Mouse (Mus musculus) C2C12 (cell line): ENCODE data around the gene Phlpp1. TPM values are rescaled to one million over a fixed set of nuclear protein-coding genes. Genes with fewer than 3 reads are reported as not detected.

Experiments used
- H3K27me3 ChIP-seq: one replicate; pipeline ENCODE4 v1.6.1; 2011; ENCODE audit not compliant: control insufficient read depth, insufficient read depth, insufficient read length
- H3K36me3 ChIP-seq: one replicate; pipeline ENCODE4 v1.6.1; 2011; ENCODE audit not compliant: control insufficient read depth, insufficient read depth
- H3K4me3 ChIP-seq: one replicate; pipeline ENCODE4 v1.5.1; 2011; ENCODE audit warnings: mild to moderate bottlenecking, control low read depth; ENCODE audit not compliant: poor library complexity, insufficient read depth, severe bottlenecking
- H3K79me2 ChIP-seq: one replicate; pipeline ENCODE4 v1.6.1; 2011; ENCODE audit not compliant: control insufficient read depth, insufficient read depth
- H3K79me3 ChIP-seq: one replicate; pipeline ENCODE4 v1.6.1; 2011; ENCODE audit warnings: low read depth, control low read depth
- H3ac ChIP-seq: one replicate; pipeline ENCODE3; 2011; ENCODE audit warnings: low read depth; ENCODE audit not compliant: control insufficient read depth, insufficient read length
- CEBPB ChIP-seq: IDR thresholded peaks from one replicate; pipeline ENCODE4 v1.6.1; 2011; ENCODE audit warnings: low read depth, mild to moderate bottlenecking, control low read depth, moderate library complexity
- CTCF ChIP-seq: IDR thresholded peaks from one replicate; pipeline ENCODE4 v1.5.1; 2011; ENCODE audit not compliant: control insufficient read depth, insufficient read depth, insufficient read length
- FOSL1 ChIP-seq: IDR thresholded peaks from one replicate; pipeline ENCODE4 v1.8.0; 2011; ENCODE audit warnings: mild to moderate bottlenecking, low read length; ENCODE audit not compliant: poor library complexity, insufficient read depth, severe bottlenecking
- MAX ChIP-seq: IDR thresholded peaks from one replicate; pipeline ENCODE4 v1.6.1; 2011; ENCODE audit warnings: mild to moderate bottlenecking, control low read depth
- MYOD1 ChIP-seq: IDR thresholded peaks from one replicate; pipeline ENCODE4 v1.6.1; 2011; ENCODE audit warnings: low read depth; ENCODE audit not compliant: control insufficient read depth, insufficient read length
- MYOG ChIP-seq: IDR thresholded peaks from one replicate; pipeline ENCODE4 v1.6.1; 2011; ENCODE audit not compliant: control insufficient read depth, insufficient read length; ENCODE audit errors: extremely low read depth
- USF1 ChIP-seq: IDR thresholded peaks from one replicate; pipeline ENCODE4 v1.6.1; 2011; ENCODE audit warnings: low read depth, mild to moderate bottlenecking, control low read depth, moderate library complexity
- polyA plus RNA-seq: library from polyadenylated mRNA; unstranded; fragments of >200 nt; fragmentation: generic; extraction: Trizol; gene quantifications from one replicate; pipeline ENCODE4 v1.2.1, GENCODE M21; 2012; ENCODE audit warnings: missing spikeins

The Phlpp1 gene
- polyA plus RNA-seq, 1 experiment: 6.3 TPM

- H3K4me3 ChIP-seq: no peak overlapping the region
- no peaks in the 10 kb centered on the region for H3K36me3 ChIP-seq
- peaks cover 28% of the 10 kb centered on the region for H3K79me3 ChIP-seq
- H3ac ChIP-seq: no peak overlapping the region
- TF ChIP-seq CTCF (no peak), MYOD1 (no peak), FOSL1 (no peak), MAX (no peak), MYOG (no peak), USF1 (no peak), CEBPB (no peak)
- peaks cover 88% of the 10 kb centered on the region for H3K79me2 ChIP-seq
- no peaks in the 10 kb centered on the region for H3K27me3 ChIP-seq
Observed at GRCm38 (mm10) chr1:106185461-106185924, 13.9 kb downstream of the Phlpp1 start.

- H3K4me3 ChIP-seq: no peak overlapping the region
- TF ChIP-seq FOSL1 (no peak), MYOD1 (no peak), CTCF (no peak)
- no peaks in the 10 kb centered on the region for H3K36me3 ChIP-seq
- peaks cover 30% of the 10 kb centered on the region for H3K79me3 ChIP-seq
- H3K79me2 ChIP-seq: peaks cover 88% of the 10 kb centered on the region
- no peaks in the 10 kb centered on the region for H3K27me3 ChIP-seq
- H3ac ChIP-seq: no peak overlapping the region
Observed at GRCm38 (mm10) chr1:106186062-106186461, 14.5 kb downstream of the Phlpp1 start.

- Histone ChIP-seq H3K79me3 (peaks cover 27% of the 10 kb centered on the region), H3K79me2 (peaks cover 85% of the 10 kb centered on the region), H3K36me3 (no peaks in the 10 kb centered on the region), H3K27me3 (no peaks in the 10 kb centered on the region), H3K4me3 (no peak overlapping the region), H3ac (no peak overlapping the region)
- TF ChIP-seq MYOG (no peak), USF1 (no peak), MAX (no peak), FOSL1 (no peak), CEBPB (no peak), MYOD1 (no peak), CTCF (no peak)
Observed at GRCm38 (mm10) chr1:106187480-106187879, 15.9 kb downstream of the Phlpp1 start.

- H3K27me3 ChIP-seq: no peaks in the 10 kb centered on the region
- H3ac ChIP-seq: no peak overlapping the region
- no peak overlapping the region for H3K4me3 ChIP-seq
- peaks cover 81% of the 10 kb centered on the region for H3K79me2 ChIP-seq
- no peaks in the 10 kb centered on the region for H3K36me3 ChIP-seq
- H3K79me3 ChIP-seq: peaks cover 18% of the 10 kb centered on the region
- TF ChIP-seq CTCF (no peak), USF1 (no peak), CEBPB (no peak), FOSL1 (no peak), MYOG (no peak), MYOD1 (no peak), MAX (no peak)
Observed at GRCm38 (mm10) chr1:106188756-106189155, 17.2 kb downstream of the Phlpp1 start.

- no peak overlapping the region for H3K4me3 ChIP-seq
- no peak overlapping the region for H3ac ChIP-seq
- no peaks in the 10 kb centered on the region for H3K27me3 ChIP-seq
- H3K36me3 ChIP-seq: no peaks in the 10 kb centered on the region
- peaks cover 79% of the 10 kb centered on the region for H3K79me2 ChIP-seq
- TF ChIP-seq FOSL1: no peak
- no peak for TF ChIP-seq MYOG
- TF ChIP-seq CEBPB: no peak
- no peak for TF ChIP-seq MYOD1
- TF ChIP-seq CTCF: no peak
- TF ChIP-seq MAX: no peak
- TF ChIP-seq USF1: no peak
- peaks cover 16% of the 10 kb centered on the region for H3K79me3 ChIP-seq
Observed at GRCm38 (mm10) chr1:106189311-106189710, 17.8 kb downstream of the Phlpp1 start.

- H3ac ChIP-seq: no peak overlapping the region
- H3K79me3 ChIP-seq: peaks cover 11% of the 10 kb centered on the region
- H3K27me3 ChIP-seq: no peaks in the 10 kb centered on the region
- peaks cover 76% of the 10 kb centered on the region for H3K79me2 ChIP-seq
- H3K4me3 ChIP-seq: no peak overlapping the region
- TF ChIP-seq MYOG: no peak
- no peak for TF ChIP-seq USF1
- no peak for TF ChIP-seq MYOD1
- TF ChIP-seq CEBPB: no peak
- no peak for TF ChIP-seq CTCF
- TF ChIP-seq MAX: no peak
- TF ChIP-seq FOSL1: no peak
- H3K36me3 ChIP-seq: no peaks in the 10 kb centered on the region
Observed at GRCm38 (mm10) chr1:106190695-106191094, 19.1 kb downstream of the Phlpp1 start.
